Mouse (Mus musculus) MEL (cell line): Measurements from ENCODE around the gene Ergic2.
"Not testable (repeated sequence)": the region's sequence is repeated elsewhere in the genome, so short reads cannot be mapped to it uniquely, and the experiment has no call there.

Experiments
- CTCF ChIP-seq, 3 experiments: IDR thresholded peaks in 2 of 3; conservative IDR thresholded peaks in 1 of 3; 2 replicates each; pipeline ENCODE4 v1.5.1; 2011 to 2012; ENCODE audit warnings: low read length in 3 of 3, low read depth in 2 of 3, mild to moderate bottlenecking in 2 of 3, improper control_type of control experiment in 1 of 3, inconsistent platforms in 1 of 3, mixed read lengths in 1 of 3, moderate library complexity in 1 of 3; ENCODE audit not compliant: control insufficient read depth in 1 of 3, insufficient read depth in 1 of 3, poor library complexity in 1 of 3, severe bottlenecking in 1 of 3
- ELF1 ChIP-seq: IDR thresholded peaks from 2 replicates; pipeline ENCODE4 v1.6.1; 2014; ENCODE audit warnings: low read depth, mild to moderate bottlenecking, inconsistent platforms, low read length, improper control_type of control experiment, moderate library complexity
- GATA1 ChIP-seq: IDR thresholded peaks from 2 replicates; pipeline ENCODE4 v1.6.1; 2011; ENCODE audit warnings: low read depth, low read length, improper control_type of control experiment
- HCFC1 ChIP-seq: IDR thresholded peaks from 2 replicates; pipeline ENCODE4 v1.6.1; 2012; ENCODE audit warnings: low read depth, mild to moderate bottlenecking, inconsistent platforms, low read length, improper control_type of control experiment, moderate library complexity
- MXI1 ChIP-seq: IDR thresholded peaks from 2 replicates; pipeline ENCODE4 v1.6.1; 2011; ENCODE audit warnings: mild to moderate bottlenecking, low read depth, low read length, improper control_type of control experiment
- NELFE ChIP-seq: IDR thresholded peaks from 2 replicates; pipeline ENCODE4 v1.6.1; 2011; ENCODE audit warnings: low read depth, low read length, improper control_type of control experiment
- RAD21 ChIP-seq: IDR thresholded peaks from 2 replicates; pipeline ENCODE4 v1.6.1; 2011; ENCODE audit warnings: mild to moderate bottlenecking, low read depth, low read length, improper control_type of control experiment
- RCOR1 ChIP-seq: IDR thresholded peaks from 2 replicates; pipeline ENCODE4 v1.6.1; 2012; ENCODE audit warnings: low read depth, mild to moderate bottlenecking, inconsistent platforms, low read length, improper control_type of control experiment
- TCF12 ChIP-seq: IDR thresholded peaks from 2 replicates; pipeline ENCODE4 v1.6.1; 2014; ENCODE audit warnings: low read depth, mild to moderate bottlenecking, inconsistent platforms, low read length, improper control_type of control experiment, moderate library complexity
- ZKSCAN1 ChIP-seq: IDR thresholded peaks from 2 replicates; pipeline ENCODE4 v1.6.1; 2012; ENCODE audit warnings: low read depth, mild to moderate bottlenecking, inconsistent platforms, low read length, improper control_type of control experiment, moderate library complexity

DNA sequence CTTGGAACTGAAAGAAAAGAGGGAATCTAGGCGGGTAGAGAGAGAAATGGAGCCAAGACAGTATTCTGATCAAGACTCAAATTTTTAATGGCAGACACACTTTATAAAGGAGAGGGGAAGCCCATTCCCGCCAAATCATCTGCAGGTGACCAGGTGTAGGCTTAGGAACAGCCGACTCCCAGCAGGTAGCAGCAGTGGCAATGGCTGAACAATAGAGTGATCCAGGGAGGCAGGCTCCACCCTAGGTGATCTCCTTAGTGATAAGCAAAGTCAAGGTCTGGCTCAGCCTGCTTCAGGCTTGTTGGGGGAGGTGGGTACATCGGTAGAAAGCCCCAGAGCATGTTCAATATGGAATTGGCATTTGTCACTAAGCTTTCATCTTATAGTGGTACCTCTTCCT lies 59.9 kb downstream of the Ergic2 start:
- TF ChIP-seq CTCF (IDR thresholded peaks at IDR 0.05 in 2 of 3, conservative IDR thresholded peaks at IDR 0.05 in 1 of 3; ENCODE audit: control insufficient read depth in 1 of 3, insufficient read depth in 1 of 3, low read depth in 2 of 3, low read length in 3 of 3, poor library complexity in 1 of 3, severe bottlenecking in 1 of 3); GATA1; NELFE; TCF12; ELF1; MXI1; RAD21; ZKSCAN1; HCFC1; RCOR1: not testable (repeated sequence)
